Mouse (Mus musculus): ENCODE data around the gene Gtf3c6. TPM values are rescaled to one million over a fixed set of nuclear protein-coding genes. Genes with fewer than 3 reads are reported as not detected.
A peak's percentile ranks its signal among the peaks of the same experiment; 100 is the strongest.

The Gtf3c6 gene
- polyA plus RNA-seq, 1 experiment, result 2.4 TPM

DNA sequence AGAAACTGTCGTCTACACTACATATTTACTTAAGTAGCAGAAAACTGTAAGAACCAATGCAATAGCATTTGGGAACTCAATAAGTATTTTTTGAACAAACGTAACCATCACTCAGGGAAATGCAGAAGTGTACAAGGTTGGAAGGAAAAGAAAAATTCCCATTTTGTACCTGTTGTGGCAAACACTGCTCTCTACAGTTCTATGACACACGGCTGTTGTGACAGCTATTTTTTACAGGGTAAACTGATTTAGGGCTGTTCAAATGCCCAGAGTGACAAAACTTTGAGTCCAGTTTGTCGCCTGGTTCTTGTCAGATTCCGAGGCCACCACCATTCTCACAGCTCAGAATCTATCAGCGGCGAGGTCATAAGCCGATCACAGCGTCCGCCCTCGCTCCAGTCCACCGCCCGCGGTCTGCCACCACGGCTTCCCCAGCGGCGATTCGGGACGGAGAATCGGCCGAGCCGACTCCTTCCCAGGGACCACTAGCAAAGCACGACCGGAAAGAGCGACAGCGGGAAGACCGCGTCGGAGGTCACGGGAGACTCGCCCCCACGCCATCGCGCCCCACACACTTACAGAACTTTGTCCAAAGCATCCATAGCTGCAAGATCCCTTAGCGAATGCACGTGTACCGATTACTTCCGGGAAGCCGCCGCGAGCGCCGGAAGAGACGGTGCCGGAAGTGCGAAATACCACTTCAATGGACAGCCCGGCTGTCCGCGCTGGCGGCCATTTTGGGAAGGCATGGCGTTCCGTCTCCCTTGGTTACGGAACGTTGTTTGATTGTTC is 11.3 kb downstream of the Gtf3c6 start, which contains the start of gene Rpf2:
TSS of gene Rpf2 (minus strand) at position 663 of the 792 bp plus-strand sequence.
- Histone ChIP-seq H3K4me1 (ENCODE audit: control insufficient read depth, insufficient read depth, insufficient read length, low read length) (peaks cover 2% of the 10 kb centered on the region; the same call in 1 of the 2 replicates), H3K36me3 (ENCODE audit: control insufficient read depth, insufficient read depth, low read length) (peaks cover 31% of the 10 kb centered on the region), H3K4me3 (ENCODE audit: low read depth, low read length) (peak within 1 kb of the TSS; percentile 81), H3K27me3 (ENCODE audit: control insufficient read depth, insufficient read depth, low read length) (no peaks in the 10 kb centered on the region), H3K27ac (ENCODE audit: insufficient read depth, low read depth, low read length) (peak within 1 kb of the TSS; percentile 36)
- under 1% methylated on average over 54 of the region's 54 CpGs for WGBS
- TF ChIP-seq POLR2A (IDR thresholded peaks at IDR 0.05; ENCODE audit: low read depth, low read length) (peak; percentile 46; the same call in 1 of the 2 replicates), CTCF (IDR thresholded peaks at IDR 0.05; ENCODE audit: extremely low read depth, insufficient read length, insufficient replicate concordance, low read depth, low read length) (no peak)

DNA sequence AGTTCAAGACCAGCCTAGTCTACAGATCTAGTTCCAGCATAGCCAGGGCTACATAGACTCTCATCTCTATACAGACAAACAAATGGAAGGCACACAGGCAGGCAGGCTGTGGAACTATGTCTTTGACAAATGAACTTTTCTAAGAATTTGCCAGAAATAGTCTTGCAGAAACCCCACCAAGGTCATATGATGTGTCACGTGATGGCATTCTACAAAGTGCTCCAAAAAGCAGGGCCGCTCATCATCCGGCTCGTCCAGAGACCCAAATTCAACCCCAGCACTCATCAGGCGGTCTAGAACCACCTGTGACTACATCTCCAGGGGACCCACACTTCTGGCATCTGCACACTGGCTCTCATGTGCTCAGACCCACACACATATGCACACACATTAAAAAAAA is 20.1 kb downstream of the Gtf3c6 start:
- WGBS, result 96% methylated on average over 5 of the region's 5 CpGs
- H3K4me1 ChIP-seq (ENCODE audit: control insufficient read depth, insufficient read depth, insufficient read length, low read length), result no peaks in the 10 kb centered on the region
- no peak overlapping the region for H3K27ac ChIP-seq (ENCODE audit: insufficient read depth, low read depth, low read length)
- TF ChIP-seq POLR2A (IDR thresholded peaks at IDR 0.05; ENCODE audit: low read depth, low read length), result no peak
- TF ChIP-seq CTCF (IDR thresholded peaks at IDR 0.05; ENCODE audit: extremely low read depth, insufficient read length, insufficient replicate concordance, low read depth, low read length), result no peak
- peaks cover 45% of the 10 kb centered on the region for H3K36me3 ChIP-seq (ENCODE audit: control insufficient read depth, insufficient read depth, low read length)
- H3K4me3 ChIP-seq (ENCODE audit: low read depth, low read length), result no peak overlapping the region
- H3K27me3 ChIP-seq (ENCODE audit: control insufficient read depth, insufficient read depth, low read length), result no peaks in the 10 kb centered on the region

DNA sequence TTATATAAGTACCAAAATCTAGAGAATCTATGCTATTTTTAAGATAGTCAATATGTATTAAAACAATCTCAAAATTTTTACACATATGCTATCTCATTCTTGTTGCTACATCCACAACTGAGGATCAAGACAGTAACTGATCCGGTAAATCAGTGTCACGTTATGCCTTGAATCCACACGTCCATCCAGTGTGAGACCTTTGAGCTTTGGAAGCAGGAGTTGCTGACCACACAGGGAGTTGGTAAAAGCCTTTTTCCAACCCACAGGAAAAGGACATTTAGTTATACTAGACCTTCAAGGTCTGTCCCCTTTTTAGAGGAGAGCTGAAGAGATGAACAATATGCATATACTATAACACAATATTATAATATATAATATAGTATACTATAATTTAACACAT is 24.7 kb downstream of the Gtf3c6 start:
- H3K36me3 ChIP-seq (ENCODE audit: control insufficient read depth, insufficient read depth, low read length), result peaks cover 54% of the 10 kb centered on the region
- no peak for TF ChIP-seq CTCF (IDR thresholded peaks at IDR 0.05; ENCODE audit: extremely low read depth, insufficient read length, insufficient replicate concordance, low read depth, low read length)
- TF ChIP-seq POLR2A (IDR thresholded peaks at IDR 0.05; ENCODE audit: low read depth, low read length), result no peak
- H3K27ac ChIP-seq (ENCODE audit: insufficient read depth, low read depth, low read length), result no peak overlapping the region
- no peaks in the 10 kb centered on the region for H3K4me1 ChIP-seq (ENCODE audit: control insufficient read depth, insufficient read depth, insufficient read length, low read length)
- no peak overlapping the region for H3K4me3 ChIP-seq (ENCODE audit: low read depth, low read length)
- WGBS, result 89% methylated on average over 3 of the region's 3 CpGs
- no peaks in the 10 kb centered on the region for H3K27me3 ChIP-seq (ENCODE audit: control insufficient read depth, insufficient read depth, low read length)

DNA sequence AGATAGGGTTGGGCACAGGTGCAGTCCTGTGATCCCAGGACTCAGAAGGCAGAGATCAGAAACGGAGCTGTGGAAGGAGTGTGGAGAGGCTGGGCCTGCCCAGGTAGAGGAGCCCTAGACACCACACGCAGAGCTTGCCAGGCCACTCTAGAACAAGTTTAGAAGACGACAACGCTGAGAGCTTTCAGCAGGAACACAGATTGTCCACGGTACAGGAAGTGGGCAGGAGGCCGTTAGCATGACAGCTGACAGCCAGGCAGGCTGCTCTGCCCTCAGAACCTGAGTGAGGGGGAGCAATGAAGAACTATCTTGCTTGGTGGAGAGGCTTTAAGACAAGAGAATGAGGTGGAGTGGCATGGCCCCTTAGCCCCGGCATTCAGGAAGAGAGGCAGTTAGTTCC is 25.5 kb downstream of the Gtf3c6 start:
- H3K4me3 ChIP-seq (ENCODE audit: low read depth, low read length), result no peak overlapping the region

DNA sequence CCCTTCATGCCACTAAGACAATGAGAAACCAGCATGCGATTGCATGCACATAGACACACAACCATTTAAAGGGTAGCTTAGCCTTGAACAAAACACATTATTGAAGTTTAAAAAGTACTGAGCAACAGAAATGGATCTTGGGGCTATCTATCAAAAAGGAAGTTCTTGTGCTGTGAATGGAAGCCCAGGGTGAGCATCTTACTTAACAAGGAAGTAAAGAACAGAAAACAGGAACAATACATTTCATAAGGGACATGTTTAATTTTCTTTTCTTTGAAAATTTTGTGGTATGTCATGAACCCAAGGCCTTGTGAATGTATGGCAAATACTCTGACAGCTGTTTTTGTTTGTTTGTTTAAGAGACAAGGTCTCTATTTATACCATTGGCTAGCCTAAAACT is 28.2 kb downstream of the Gtf3c6 start:
- WGBS, result 100% methylated on average over 1 of the region's 1 CpGs
- H3K27me3 ChIP-seq (ENCODE audit: control insufficient read depth, insufficient read depth, low read length), result no peaks in the 10 kb centered on the region

More for the DNA sequence above, 25.5 kb downstream of the Gtf3c6 start:
- 69% methylated on average over 7 of the region's 7 CpGs for WGBS
- no peaks in the 10 kb centered on the region for H3K27me3 ChIP-seq (ENCODE audit: control insufficient read depth, insufficient read depth, low read length)
- no peaks in the 10 kb centered on the region for H3K4me1 ChIP-seq (ENCODE audit: control insufficient read depth, insufficient read depth, insufficient read length, low read length)
- no peak overlapping the region for H3K27ac ChIP-seq (ENCODE audit: insufficient read depth, low read depth, low read length)
- H3K36me3 ChIP-seq (ENCODE audit: control insufficient read depth, insufficient read depth, low read length), result peaks cover 52% of the 10 kb centered on the region
- no peak for TF ChIP-seq CTCF (IDR thresholded peaks at IDR 0.05; ENCODE audit: extremely low read depth, insufficient read length, insufficient replicate concordance, low read depth, low read length)
- TF ChIP-seq POLR2A (IDR thresholded peaks at IDR 0.05; ENCODE audit: low read depth, low read length), result no peak

DNA sequence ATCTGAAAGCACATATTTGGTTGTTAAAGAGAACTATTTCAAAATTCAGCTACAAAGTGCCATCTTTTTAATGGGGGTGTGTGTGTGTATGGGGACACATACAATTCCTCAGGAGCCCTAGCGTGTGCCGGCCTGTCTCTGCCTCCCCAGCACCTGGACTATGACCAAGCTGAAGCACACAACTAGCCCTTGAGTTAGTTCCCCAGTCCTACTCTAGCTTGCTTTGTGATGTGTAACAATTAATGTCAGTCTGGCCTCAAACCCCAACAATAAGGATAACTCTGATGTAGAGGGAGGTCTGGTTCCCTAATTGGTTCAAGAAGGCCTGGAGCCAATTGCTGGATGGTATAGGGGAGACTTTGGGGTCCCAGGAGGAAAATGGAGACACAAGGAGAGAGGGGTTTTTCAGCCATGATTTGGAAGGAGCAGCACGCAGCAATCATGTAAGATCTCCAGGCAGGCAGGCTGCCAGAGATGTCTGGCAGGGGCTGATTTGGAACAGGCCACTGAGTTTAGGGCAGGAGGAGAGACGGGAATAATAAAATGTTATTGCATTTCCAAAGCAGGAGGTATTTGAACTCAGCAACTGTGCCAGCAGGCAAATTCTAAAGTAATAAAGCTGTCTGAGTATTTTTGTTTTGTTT is 30.1 kb downstream of the Gtf3c6 start:
- Histone ChIP-seq H3K36me3 (ENCODE audit: control insufficient read depth, insufficient read depth, low read length) (peaks cover 55% of the 10 kb centered on the region), H3K4me1 (ENCODE audit: control insufficient read depth, insufficient read depth, insufficient read length, low read length) (no peaks in the 10 kb centered on the region), H3K4me3 (ENCODE audit: low read depth, low read length) (no peak overlapping the region), H3K27ac (ENCODE audit: insufficient read depth, low read depth, low read length) (no peak overlapping the region), H3K27me3 (ENCODE audit: control insufficient read depth, insufficient read depth, low read length) (no peaks in the 10 kb centered on the region)
- WGBS, result 80% methylated on average over 4 of the region's 4 CpGs
- no peak for TF ChIP-seq CTCF (IDR thresholded peaks at IDR 0.05; ENCODE audit: extremely low read depth, insufficient read length, insufficient replicate concordance, low read depth, low read length)
- no peak for TF ChIP-seq POLR2A (IDR thresholded peaks at IDR 0.05; ENCODE audit: low read depth, low read length)

More for the DNA sequence above, 28.2 kb downstream of the Gtf3c6 start:
- H3K4me1 ChIP-seq (ENCODE audit: control insufficient read depth, insufficient read depth, insufficient read length, low read length), result no peaks in the 10 kb centered on the region
- H3K36me3 ChIP-seq (ENCODE audit: control insufficient read depth, insufficient read depth, low read length), result peaks cover 48% of the 10 kb centered on the region
- no peak overlapping the region for H3K27ac ChIP-seq (ENCODE audit: insufficient read depth, low read depth, low read length)
- no peak overlapping the region for H3K4me3 ChIP-seq (ENCODE audit: low read depth, low read length)
- TF ChIP-seq CTCF (IDR thresholded peaks at IDR 0.05; ENCODE audit: extremely low read depth, insufficient read length, insufficient replicate concordance, low read depth, low read length), result no peak
- no peak for TF ChIP-seq POLR2A (IDR thresholded peaks at IDR 0.05; ENCODE audit: low read depth, low read length)

DNA sequence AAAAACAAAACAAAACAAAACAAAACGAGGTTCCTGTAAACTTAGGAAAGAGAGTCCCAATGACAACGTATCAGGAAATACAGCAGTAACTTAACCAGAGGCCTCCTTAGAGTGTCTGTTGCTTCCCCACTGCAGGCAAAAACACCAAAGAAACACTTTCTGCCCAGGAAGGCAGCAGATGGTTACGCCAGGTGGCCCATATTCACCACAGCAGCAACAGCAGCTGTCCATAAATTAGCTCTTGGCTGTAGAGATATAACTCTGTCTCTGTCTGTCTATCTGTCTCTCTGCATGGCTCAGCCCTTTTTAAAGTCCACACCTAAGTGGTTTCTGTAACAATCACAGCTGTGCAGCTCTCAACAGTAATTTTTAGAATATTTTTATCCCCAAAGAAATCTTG is 39.0 kb downstream of the Gtf3c6 start:
- Histone ChIP-seq H3K4me1 (ENCODE audit: control insufficient read depth, insufficient read depth, insufficient read length, low read length) (no peaks in the 10 kb centered on the region), H3K36me3 (ENCODE audit: control insufficient read depth, insufficient read depth, low read length) (peaks cover 16% of the 10 kb centered on the region), H3K27me3 (ENCODE audit: control insufficient read depth, insufficient read depth, low read length) (no peaks in the 10 kb centered on the region), H3K27ac (ENCODE audit: insufficient read depth, low read depth, low read length) (no peak overlapping the region), H3K4me3 (ENCODE audit: low read depth, low read length) (no peak overlapping the region)
- WGBS, result 80% methylated on average over 3 of the region's 3 CpGs
- no peak for TF ChIP-seq CTCF (IDR thresholded peaks at IDR 0.05; ENCODE audit: extremely low read depth, insufficient read length, insufficient replicate concordance, low read depth, low read length)
- TF ChIP-seq POLR2A (IDR thresholded peaks at IDR 0.05; ENCODE audit: low read depth, low read length), result no peak
